10 mouse cellular contexts compared by ENCODE assay signal in the genomic region with DNA sequence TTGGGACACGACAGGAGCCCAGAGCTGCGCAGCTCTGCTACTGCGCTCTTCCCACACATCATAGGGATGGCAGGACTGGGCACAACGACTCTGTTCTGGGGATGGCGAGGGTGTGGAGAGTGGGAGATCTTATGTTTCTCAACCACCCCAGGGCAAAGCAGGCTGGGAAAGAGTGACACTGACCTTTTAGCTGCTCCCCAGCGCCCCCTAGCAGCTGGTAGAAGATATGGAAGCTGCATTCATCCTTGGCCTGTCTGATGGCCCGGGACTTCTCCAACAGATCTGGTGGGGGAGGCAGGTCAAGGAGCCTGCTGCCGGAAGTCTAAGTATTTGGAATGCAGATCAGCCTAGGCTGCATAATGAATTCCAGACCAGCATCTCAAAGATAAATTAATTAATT. TPM values are rescaled to one million over a fixed set of nuclear protein-coding genes. Genes with fewer than 3 reads are reported as not detected.
DNase-seq lines count a peak whose midpoint lies in the region; ATAC-seq and TF ChIP-seq lines count a peak whose summit lies in the region.
"Had no signal": no experiment of that assay in that cellular context is flagged by ENCODE, and none has a peak within 500 bp of the region (broad histone marks: within the 10 kb centered on the region; RNA-seq: fewer than 3 reads in every experiment).

No protein-coding gene starts in this region.

- no peak for ATAC-seq in neural tube, embryonic 15.5 days (ENCODE audit: low FRiP score)

- H3K9me3 ChIP-seq in neural tube, embryonic 15.5 days (replicated peaks): no peaks in the 10 kb centered on the region

- DNase-seq in cerebellum, adult 2 months: no peak
- no peak for DNase-seq in cerebellum, adult 9-10 months
- DNase-seq in left cerebral cortex, postnatal 4 days: peak; percentile 39
- no peak for DNase-seq in left cerebral cortex, adult 8-10 months (ENCODE audit: low spot score in 2 of 2)
- peak; percentile 27 for DNase-seq in brain, adult 2 months (ENCODE audit: low read depth, low spot score)
- DNase-seq in retina, postnatal 1 day: peak; percentile 62
- DNase-seq in right cerebral cortex, postnatal 10 days (ENCODE audit: low spot score in 2 of 2): no peak
- DNase-seq: kidney, adult 8-10 months had no signal

- H3K27ac ChIP-seq in cerebellum, adult 2 months (ENCODE audit: insufficient read depth, low read length): no peak overlapping the region
- H3K27ac ChIP-seq in neural tube, embryonic 15.5 days (replicated peaks): no peak overlapping the region

- TF ChIP-seq POLR2A in cerebellum, adult 2 months (IDR thresholded peaks at IDR 0.05; ENCODE audit: borderline replicate concordance, insufficient read depth, low read length): no peak

- no peaks in the 10 kb centered on the region for H3K27me3 ChIP-seq in cerebellum, adult 2 months (ENCODE audit: control insufficient read depth, insufficient read depth, low read length)
- peaks cover 9% of the 10 kb centered on the region; the same call in 1 of the 2 replicates for H3K27me3 ChIP-seq in neural tube, embryonic 15.5 days (replicated peaks)

- H3K4me2 ChIP-seq in neural tube, embryonic 15.5 days: no peak overlapping the region

- intact Hi-C loops in left cerebral cortex, postnatal 4 days (cut with DNase I): no loop called here

- TF ChIP-seq CTCF in cerebellum, adult 2 months (IDR thresholded peaks at IDR 0.05; ENCODE audit: borderline replicate concordance, insufficient read depth, low read depth, low read length): peak; percentile 56; the same call in 1 of the 2 replicates

- no peak overlapping the region for H3K4me3 ChIP-seq in cerebellum, adult 2 months (replicated peaks; ENCODE audit: insufficient read depth, low read depth, low read length)
- no peak overlapping the region for H3K4me3 ChIP-seq in neural tube, embryonic 15.5 days (replicated peaks)

- no peak overlapping the region for H3K9ac ChIP-seq in neural tube, embryonic 15.5 days (replicated peaks)

- WGBS in cerebellum, adult 2 months: 55% methylated on average over 8 of the region's 8 CpGs
- WGBS in neural tube, embryonic 15.5 days: 58% methylated on average over 8 of the region's 8 CpGs

- no peaks in the 10 kb centered on the region for H3K4me1 ChIP-seq in cerebellum, adult 2 months (ENCODE audit: control insufficient read depth, insufficient read depth, low read length)
- no peaks in the 10 kb centered on the region for H3K4me1 ChIP-seq in neural tube, embryonic 15.5 days

- H3K36me3 ChIP-seq in neural tube, embryonic 15.5 days: no peaks in the 10 kb centered on the region

RNA-seq across cellular contexts. Expression of a gene that starts 16.9 kb away (rescaled TPM):
- 54.9 and 56.2 TPM in 2 replicates for polyA plus RNA-seq in cerebellum, adult 2 months (2012; rRNA removed)
- 1 to 10 TPM; 3.0 to 5.7 TPM for total RNA-seq in left cerebral cortex, postnatal 4 days (2021)
- 10 to 100 TPM; 26.2 to 34.1 (median 29.1) TPM for total RNA-seq in left cerebral cortex, adult 8-10 months (2022)
- 4.8 and 6.0 TPM in 2 replicates for polyA plus RNA-seq in neural tube, embryonic 15.5 days (2015; fragmentation: Nextera tagmentation; extraction: Ambion mirVana)

RNA-seq across cellular contexts. Expression of a gene that starts 54.8 kb away (rescaled TPM):
- polyA plus RNA-seq in cerebellum, adult 2 months (2012; rRNA removed): not detected in 2 replicates
- total RNA-seq in left cerebral cortex, postnatal 4 days (2021): not detected
- not detected for total RNA-seq in left cerebral cortex, adult 8-10 months (2022)
- not detected in 2 replicates for polyA plus RNA-seq in neural tube, embryonic 15.5 days (2015; fragmentation: Nextera tagmentation; extraction: Ambion mirVana)
- polyA plus RNA-seq: lung, embryonic 16.5 days had no signal

Comparison
In these comparisons a context has a peak if more than half of its experiments do, and no peak if none do; other contexts are left out.
1. DNase-seq: peak in left cerebral cortex, postnatal 4 days (single experiment), brain, adult 2 months (single experiment) and retina, postnatal 1 day (single experiment); none in cerebellum, adult 2 months (0 of 2), cerebellum, adult 9-10 months (single experiment), left cerebral cortex, adult 8-10 months (0 of 2) and right cerebral cortex, postnatal 10 days (0 of 2).
2. RNA of a gene that starts 16.9 kb away (total RNA-seq): 26.2 to 34.1 TPM in left cerebral cortex, adult 8-10 months; 3.0 to 5.7 TPM in left cerebral cortex, postnatal 4 days; every median in the first group is over 4 times any median in the second.